ENCODE assay signal across 8 mouse cellular contexts in the genomic region with DNA sequence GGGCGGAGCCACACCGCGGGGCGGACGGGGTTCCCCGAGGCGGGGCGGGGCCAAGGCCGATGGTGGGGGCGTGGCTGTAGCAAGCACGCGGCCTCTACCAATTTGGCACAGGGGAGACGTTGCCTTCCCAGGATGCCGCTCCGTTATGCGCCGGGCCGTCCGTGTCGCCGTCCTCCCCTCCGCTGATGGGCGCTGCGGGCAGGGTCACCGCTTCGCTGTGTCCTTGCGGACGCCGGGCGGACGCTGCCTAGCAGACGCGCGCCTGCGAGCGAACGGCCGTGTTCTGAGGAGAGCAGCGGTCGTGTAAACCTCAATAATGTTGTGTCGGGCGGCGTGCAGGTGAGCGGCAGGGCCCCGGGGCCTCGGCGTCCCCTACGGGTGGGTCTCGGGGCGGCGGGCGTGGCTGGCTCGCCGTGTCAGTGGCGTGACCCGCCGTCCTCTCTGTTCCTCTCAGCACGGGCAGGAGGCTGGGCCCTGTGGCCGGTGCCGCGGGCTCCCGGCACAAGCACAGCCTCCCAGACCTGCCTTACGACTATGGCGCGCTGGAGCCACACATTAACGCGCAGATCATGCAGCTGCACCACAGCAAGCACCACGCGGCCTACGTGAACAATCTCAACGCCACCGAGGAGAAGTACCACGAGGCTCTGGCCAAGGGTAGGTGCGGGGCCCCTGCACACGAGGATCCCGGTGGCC. TPM values are rescaled to one million over a fixed set of nuclear protein-coding genes. Genes with fewer than 3 reads are reported as not detected.
A peak's percentile ranks its signal among the peaks of the same experiment; 100 is the strongest.
DNase-seq lines count a peak whose midpoint lies in the region; ATAC-seq lines count a peak whose summit lies in the region.

No protein-coding gene starts in this region.

- peak; percentile 97 for ATAC-seq in hindbrain, embryonic 15.5 days (ENCODE audit: low FRiP score, low read depth)

- peak overlapping the region; percentile 90 for H3K27ac ChIP-seq in hindbrain, embryonic 15.5 days (replicated peaks)

- peaks cover 18% of the 10 kb centered on the region for H3K4me1 ChIP-seq in hindbrain, embryonic 15.5 days (replicated peaks)

- no peaks in the 10 kb centered on the region for H3K27me3 ChIP-seq in hindbrain, embryonic 15.5 days

- peak overlapping the region; percentile 80 for H3K9ac ChIP-seq in hindbrain, embryonic 15.5 days

- H3K4me2 ChIP-seq in hindbrain, embryonic 15.5 days: peak overlapping the region; percentile 91

- H3K9me3 ChIP-seq in hindbrain, embryonic 15.5 days: no peaks in the 10 kb centered on the region

- peak overlapping the region; percentile 77 for H3K4me3 ChIP-seq in hindbrain, embryonic 15.5 days

- WGBS in hindbrain, embryonic 15.5 days: under 1% methylated on average over 76 of the region's 76 CpGs

- H3K36me3 ChIP-seq in hindbrain, embryonic 15.5 days: peaks cover 18% of the 10 kb centered on the region

- peak; percentile 96 for DNase-seq in R1 (ENCODE audit: low read depth, low spot score)
- DNase-seq in cerebellum, postnatal 25 days: peak; percentile 99 to 100
- DNase-seq in frontal cortex, postnatal 25 days (ENCODE audit: low spot score in 2 of 2): peak; percentile 94 to 97
- DNase-seq in left cerebral cortex, adult 11 months (ENCODE audit: low spot score): peak; percentile 96
- DNase-seq in lung, postnatal 4 days: peak; percentile 99 to 100
- DNase-seq in retina, postnatal 7 days (ENCODE audit: low read depth, low spot score): peak; percentile 94
- peak; percentile 97 for DNase-seq in urinary bladder, adult 2 months (ENCODE audit: low spot score)

RNA-seq across cellular contexts. Expression of a gene that starts 1.2 kb away (rescaled TPM):
- 134 and 143 TPM in 2 replicates for polyA plus RNA-seq in hindbrain, embryonic 15.5 days (2015; fragmentation: Nextera tagmentation; extraction: Ambion mirVana)
- polyA plus RNA-seq in urinary bladder, adult 2 months (2012; rRNA removed): 172 and 204 TPM in 2 replicates

RNA-seq across cellular contexts. Expression of a gene that starts 13.9 kb away (rescaled TPM):
- 123 and 124 TPM in 2 replicates for polyA plus RNA-seq in hindbrain, embryonic 15.5 days (2015; fragmentation: Nextera tagmentation; extraction: Ambion mirVana)
- 48.5 and 53.5 TPM in 2 replicates for polyA plus RNA-seq in urinary bladder, adult 2 months (2012; rRNA removed)

RNA-seq across cellular contexts. Expression of a gene that starts 44.2 kb away (rescaled TPM):
- 0.22 and 0.35 TPM in 2 replicates for polyA plus RNA-seq in hindbrain, embryonic 15.5 days (2015; fragmentation: Nextera tagmentation; extraction: Ambion mirVana)
- not detected in 2 replicates for polyA plus RNA-seq in urinary bladder, adult 2 months (2012; rRNA removed)

RNA-seq across cellular contexts. Expression of a gene that starts 47.3 kb away (rescaled TPM):
- polyA plus RNA-seq in hindbrain, embryonic 15.5 days (2015; fragmentation: Nextera tagmentation; extraction: Ambion mirVana): 331 and 333 TPM in 2 replicates
- polyA plus RNA-seq in urinary bladder, adult 2 months (2012; rRNA removed): 19.6 and 24.7 TPM in 2 replicates

RNA-seq across cellular contexts. Expression of a gene that starts 53.0 kb away (rescaled TPM):
- polyA plus RNA-seq in hindbrain, embryonic 15.5 days (2015; fragmentation: Nextera tagmentation; extraction: Ambion mirVana): 0.10 and 0.21 TPM in 2 replicates
- polyA plus RNA-seq in urinary bladder, adult 2 months (2012; rRNA removed): 0.56 and 0.65 TPM in 2 replicates

Comparison
In these comparisons a context has a peak if more than half of its experiments do, and no peak if none do; other contexts are left out.
1. Peak in every context shown above with its lines: DNase-seq, ATAC-seq, H3K4me3 ChIP-seq and H3K27ac ChIP-seq.